Mouse (Mus musculus): Measurements from ENCODE around the gene Tmem204. TPM values are rescaled to one million over a fixed set of nuclear protein-coding genes. Genes with fewer than 3 reads are reported as not detected.

The Tmem204 gene
- polyA plus RNA-seq, 2 experiments = 3.0 to 4.3 TPM

DNA sequence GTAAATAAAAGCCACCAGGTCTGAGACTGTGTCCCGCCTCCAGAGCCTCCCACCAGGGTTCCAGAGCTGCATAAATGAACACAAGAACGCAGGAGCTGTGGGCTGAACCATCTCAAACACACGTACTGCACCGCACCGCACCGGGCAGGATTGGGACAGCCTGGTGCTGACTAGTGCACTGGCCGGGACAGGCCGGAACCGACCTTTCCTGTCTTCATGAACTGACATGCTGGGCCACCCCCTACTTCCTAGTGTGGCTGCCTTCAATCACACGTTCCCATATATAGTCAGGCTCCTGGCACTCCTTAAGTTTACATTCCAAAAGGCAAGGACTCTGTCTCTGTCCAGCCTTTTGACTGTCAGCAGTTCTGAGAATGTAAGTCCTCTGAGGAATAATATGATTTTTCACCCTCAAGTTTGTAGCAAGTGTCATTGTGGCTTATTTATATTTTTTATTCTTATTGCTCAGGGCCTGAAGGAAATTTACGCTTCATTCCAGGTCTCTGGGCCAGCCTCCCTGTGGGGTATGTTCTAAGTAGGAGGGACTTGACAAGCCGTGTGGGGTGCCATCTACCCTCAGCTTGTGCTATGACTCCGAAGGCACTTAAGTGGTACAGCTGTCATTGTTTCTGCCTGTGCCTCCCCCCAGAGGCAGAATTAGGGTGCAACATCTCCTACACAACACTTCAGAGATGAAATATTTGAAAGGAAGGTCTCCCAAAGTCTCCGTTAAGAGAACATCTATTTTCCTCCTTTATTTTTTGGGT, 1.1 kb downstream of the Tmem204 start:
- no peak for TF ChIP-seq EP300 (IDR thresholded peaks at IDR 0.05; ENCODE audit: low read depth)
- peak; percentile 28; the same call in 1 of the 2 replicates for TF ChIP-seq CTCF (IDR thresholded peaks at IDR 0.05; ENCODE audit: low read depth)
- H3K9ac ChIP-seq (replicated peaks) = no peak overlapping the region
- ATAC-seq (ENCODE audit: insufficient read depth) (no peak), DNase-seq (ENCODE audit: low read depth in 3 of 3, low spot score in 3 of 3) (no peak)
- H3K4me2 ChIP-seq (ENCODE audit: low read depth) = no peak overlapping the region
- peaks cover 17 to 25% of the 10 kb centered on the region in 2 experiments for H3K4me1 ChIP-seq (replicated peaks; ENCODE audit: control insufficient read depth in 2 of 2, insufficient read depth in 2 of 2, low read length in 1 of 2)
- no peak overlapping the region for H3K4me3 ChIP-seq (ENCODE audit: insufficient read depth in 1 of 2, low read depth in 2 of 2, low read length in 2 of 2)
- no peak overlapping the region for H3K27ac ChIP-seq
- H3K36me3 ChIP-seq (replicated peaks; ENCODE audit: control insufficient read depth, insufficient read depth, low read depth) = no peaks in the 10 kb centered on the region
- no peaks in the 10 kb centered on the region for H3K27me3 ChIP-seq (ENCODE audit: control insufficient read depth, insufficient read depth, low read length)
- H3K9me3 ChIP-seq (ENCODE audit: control insufficient read depth, low read length) = no peaks in the 10 kb centered on the region
- whole genome bisulfite sequencing (ENCODE audit: insufficient replicate concordance) = 43% methylated on average over 14 of the region's 14 CpGs

DNA sequence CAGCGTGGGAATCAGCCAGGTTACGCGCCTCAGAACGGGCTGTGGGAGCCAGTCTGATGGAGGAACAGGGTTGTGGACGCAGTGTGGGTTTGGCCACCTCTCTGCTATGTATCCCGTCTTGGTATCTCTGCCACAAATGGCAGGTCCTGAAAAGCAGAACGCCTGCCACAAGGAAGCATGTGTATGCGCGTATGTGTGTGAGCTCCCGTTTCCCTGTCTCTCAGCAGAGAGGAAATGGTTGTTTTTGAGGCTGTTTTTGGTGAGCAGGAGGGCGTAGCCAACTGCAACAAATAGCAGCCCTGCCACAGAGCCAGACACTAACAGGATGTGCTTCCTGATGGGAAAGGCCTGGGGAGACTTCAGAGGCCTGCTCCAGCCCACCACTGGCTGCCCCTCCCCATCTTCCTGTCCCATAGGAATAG, 2.4 kb downstream of the Tmem204 start:
- ATAC-seq (ENCODE audit: insufficient read depth) = no peak
- TF ChIP-seq EP300 (IDR thresholded peaks at IDR 0.05; ENCODE audit: low read depth) = no peak
- no peak for TF ChIP-seq CTCF (IDR thresholded peaks at IDR 0.05; ENCODE audit: low read depth)
- H3K9me3 ChIP-seq (ENCODE audit: control insufficient read depth, low read length) = no peaks in the 10 kb centered on the region
- H3K27me3 ChIP-seq (ENCODE audit: control insufficient read depth, insufficient read depth, low read length) = no peaks in the 10 kb centered on the region
- peaks cover 4 to 12% of the 10 kb centered on the region in 2 experiments for H3K4me1 ChIP-seq (replicated peaks; ENCODE audit: control insufficient read depth in 2 of 2, insufficient read depth in 2 of 2, low read length in 1 of 2)
- WGBS (ENCODE audit: insufficient replicate concordance) = 46% methylated on average over 11 of the region's 11 CpGs
- no peaks in the 10 kb centered on the region for H3K36me3 ChIP-seq (replicated peaks; ENCODE audit: control insufficient read depth, insufficient read depth, low read depth)
- no peak overlapping the region for H3K27ac ChIP-seq
- peak overlapping the region; percentile 12 to 19; a peak in 3 of 4 replicates for H3K4me3 ChIP-seq (ENCODE audit: insufficient read depth in 1 of 2, low read depth in 2 of 2, low read length in 2 of 2)
- no peak overlapping the region for H3K4me2 ChIP-seq (ENCODE audit: low read depth)
- DNase-seq (ENCODE audit: low read depth in 3 of 3, low spot score in 3 of 3) = no peak
- H3K9ac ChIP-seq (replicated peaks) = no peak overlapping the region

DNA sequence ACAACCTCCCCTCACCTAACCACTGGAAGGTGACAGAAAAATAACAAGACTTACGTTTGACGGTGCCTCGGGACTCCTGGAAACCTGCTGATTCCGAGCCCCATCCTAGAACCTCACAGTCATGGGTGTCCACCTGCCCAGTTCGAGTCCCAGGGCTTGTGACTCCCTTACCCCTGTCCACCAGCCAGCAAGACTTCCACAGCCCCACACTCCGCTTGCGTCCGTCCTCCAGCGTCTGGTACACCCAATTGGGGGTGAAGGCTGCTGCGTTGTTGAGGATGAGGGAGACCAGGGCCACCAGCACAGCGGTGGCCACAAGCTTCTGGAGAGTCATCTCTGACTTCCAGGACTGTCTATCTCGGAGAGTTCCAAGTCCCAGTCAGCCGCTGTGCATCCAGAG, 3.2 kb downstream of the Tmem204 start:
- ATAC-seq (ENCODE audit: insufficient read depth) (no peak), DNase-seq (ENCODE audit: low read depth in 3 of 3, low spot score in 3 of 3) (no peak)
- no peaks in the 10 kb centered on the region for H3K27me3 ChIP-seq (ENCODE audit: control insufficient read depth, insufficient read depth, low read length)
- peak overlapping the region; percentile 4 to 19 for H3K4me3 ChIP-seq (ENCODE audit: insufficient read depth in 1 of 2, low read depth in 2 of 2, low read length in 2 of 2)
- peaks cover 0 to 4% of the 10 kb centered on the region in 2 experiments; a peak in 2 of 4 replicates for H3K4me1 ChIP-seq (replicated peaks; ENCODE audit: control insufficient read depth in 2 of 2, insufficient read depth in 2 of 2, low read length in 1 of 2)
- no peaks in the 10 kb centered on the region for H3K9me3 ChIP-seq (ENCODE audit: control insufficient read depth, low read length)
- H3K27ac ChIP-seq = no peak overlapping the region
- H3K4me2 ChIP-seq (ENCODE audit: low read depth) = no peak overlapping the region
- no peak for TF ChIP-seq CTCF (IDR thresholded peaks at IDR 0.05; ENCODE audit: low read depth)
- TF ChIP-seq EP300 (IDR thresholded peaks at IDR 0.05; ENCODE audit: low read depth) = no peak
- 82% methylated on average over 13 of the region's 13 CpGs for WGBS (ENCODE audit: insufficient replicate concordance)
- H3K9ac ChIP-seq (replicated peaks) = no peak overlapping the region
- H3K36me3 ChIP-seq (replicated peaks; ENCODE audit: control insufficient read depth, insufficient read depth, low read depth) = no peaks in the 10 kb centered on the region

- Histone ChIP-seq H3K9ac (replicated peaks) (no peak overlapping the region), H3K4me3 (ENCODE audit: insufficient read depth in 1 of 2, low read depth in 2 of 2, low read length in 2 of 2) (no peak overlapping the region)
Measured at GRCm38 (mm10) chr17:25077771-25078372, 5.5 kb downstream of the Tmem204 start.

GRCm38 (mm10) chr17:25076906-25077305, 6.5 kb downstream of the Tmem204 start:
- H3K4me2 ChIP-seq (ENCODE audit: low read depth) = no peak overlapping the region

More at GRCm38 (mm10) chr17:25077771-25078372, 5.5 kb downstream of the Tmem204 start:
- Histone ChIP-seq H3K27ac (no peak overlapping the region), H3K27me3 (ENCODE audit: control insufficient read depth, insufficient read depth, low read length) (no peaks in the 10 kb centered on the region), H3K36me3 (replicated peaks; ENCODE audit: control insufficient read depth, insufficient read depth, low read depth) (no peaks in the 10 kb centered on the region), H3K4me2 (ENCODE audit: low read depth) (0 out of 2 replicates have a peak overlapping the region, but pooled peaks have one; percentile 8), H3K9me3 (ENCODE audit: control insufficient read depth, low read length) (no peaks in the 10 kb centered on the region), H3K4me1 (replicated peaks; ENCODE audit: control insufficient read depth in 2 of 2, insufficient read depth in 2 of 2, low read length in 1 of 2) (peaks cover 0 to 2% of the 10 kb centered on the region in 2 experiments; a peak in 1 of 4 replicates)
- TF ChIP-seq CTCF (IDR thresholded peaks at IDR 0.05; ENCODE audit: low read depth) = no peak
- TF ChIP-seq EP300 (IDR thresholded peaks at IDR 0.05; ENCODE audit: low read depth) = no peak
- no peak for ATAC-seq (ENCODE audit: insufficient read depth)
- DNase-seq (ENCODE audit: low read depth in 3 of 3, low spot score in 3 of 3) = no peak
- WGBS (ENCODE audit: insufficient replicate concordance) = 69% methylated on average over 13 of the region's 13 CpGs

More at GRCm38 (mm10) chr17:25076906-25077305, 6.5 kb downstream of the Tmem204 start:
- peaks cover 0 to 2% of the 10 kb centered on the region in 2 experiments; a peak in 1 of 4 replicates for H3K4me1 ChIP-seq (replicated peaks; ENCODE audit: control insufficient read depth in 2 of 2, insufficient read depth in 2 of 2, low read length in 1 of 2)
- 80% methylated on average over 4 of the region's 4 CpGs for WGBS (ENCODE audit: insufficient replicate concordance)
- no peaks in the 10 kb centered on the region for H3K36me3 ChIP-seq (replicated peaks; ENCODE audit: control insufficient read depth, insufficient read depth, low read depth)
- ATAC-seq (ENCODE audit: insufficient read depth) (no peak), DNase-seq (ENCODE audit: low read depth in 3 of 3, low spot score in 3 of 3) (no peak)
- no peaks in the 10 kb centered on the region for H3K27me3 ChIP-seq (ENCODE audit: control insufficient read depth, insufficient read depth, low read length)
- TF ChIP-seq CTCF (IDR thresholded peaks at IDR 0.05; ENCODE audit: low read depth) (no peak), EP300 (IDR thresholded peaks at IDR 0.05; ENCODE audit: low read depth) (no peak)
- H3K4me3 ChIP-seq (ENCODE audit: insufficient read depth in 1 of 2, low read depth in 2 of 2, low read length in 2 of 2) = no peak overlapping the region
- H3K9ac ChIP-seq (replicated peaks) = no peak overlapping the region
- no peaks in the 10 kb centered on the region for H3K9me3 ChIP-seq (ENCODE audit: control insufficient read depth, low read length)
- H3K27ac ChIP-seq = no peak overlapping the region
